Mouse (Mus musculus): ENCODE data around the gene Tmem128.

DNA sequence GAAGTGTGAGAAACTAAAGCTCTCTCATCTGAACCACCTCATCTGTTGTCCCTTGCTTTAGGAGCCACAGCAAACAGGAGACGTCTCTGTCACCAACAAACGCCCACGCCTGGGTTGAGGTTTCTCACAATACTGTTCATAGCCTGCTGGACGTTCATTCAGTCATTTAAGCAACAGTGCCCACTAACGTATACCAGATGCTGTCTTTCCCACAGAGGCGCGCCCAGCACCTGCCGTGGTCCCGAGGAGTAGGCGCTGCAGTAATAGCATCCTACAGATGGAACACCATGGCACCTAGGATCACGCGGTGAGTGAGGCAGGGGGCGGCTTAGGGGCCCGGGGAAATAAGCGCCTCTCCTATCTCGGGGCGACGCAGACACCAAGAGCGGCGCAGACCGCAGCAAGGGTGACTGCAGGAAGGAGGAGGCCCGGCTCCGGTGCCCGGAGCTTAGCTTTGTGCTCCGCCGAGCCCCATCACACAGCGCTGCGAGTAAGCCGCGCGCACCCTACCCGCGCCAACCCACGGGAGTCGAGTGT lies 40.1 kb upstream of the Tmem128 start:
- TF ChIP-seq CTCF (IDR thresholded peaks at IDR 0.05; ENCODE audit: low read depth) (no peak), EP300 (IDR thresholded peaks at IDR 0.05; ENCODE audit: low read depth) (no peak)

Data from heart, postnatal 0 days (tissue).